Mouse (Mus musculus) liver (tissue): ENCODE measurements around the gene Rabl6.

Experiments used
- DNase-seq: peaks from one replicate; pipeline ENCODE4 v3.0.0-alpha.2; 2020; ENCODE audit warnings: mixed read lengths

Gene Rabl6

GRCm38 (mm10) chr2:25607761-25608622 lies at the start of gene Rabl6:
TSS of gene Rabl6 (minus strand) at chr2:25608521.
- DNase-seq, result peak; percentile 88

GRCm38 (mm10) chr2:25657652-25658051 lies 49.3 kb upstream of the Rabl6 start, which contains the start of gene Lcn5:
TSS of gene Lcn5 (plus strand) at chr2:25657952.
- no peak for DNase-seq

DNA sequence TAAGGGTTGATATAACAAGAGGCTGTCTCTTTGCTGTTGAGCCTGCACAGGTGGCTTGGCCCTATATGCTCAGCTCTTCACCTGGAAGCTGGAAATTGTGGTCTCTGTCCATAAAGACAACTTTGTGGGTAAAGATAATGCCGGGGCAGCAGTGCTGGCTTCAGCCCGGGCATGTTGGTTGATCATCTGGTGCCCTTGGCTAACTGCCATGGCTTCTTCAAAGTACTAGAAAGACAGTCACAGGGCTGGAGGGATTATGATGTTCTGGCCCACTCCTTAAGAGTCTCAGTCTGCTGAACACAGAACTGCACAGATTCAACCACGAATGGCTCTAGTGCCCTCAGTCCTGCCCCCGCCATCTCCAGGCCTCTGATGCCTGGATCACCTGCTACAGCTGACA lies 48.9 kb upstream of the Rabl6 start:
- no peak for DNase-seq

DNA sequence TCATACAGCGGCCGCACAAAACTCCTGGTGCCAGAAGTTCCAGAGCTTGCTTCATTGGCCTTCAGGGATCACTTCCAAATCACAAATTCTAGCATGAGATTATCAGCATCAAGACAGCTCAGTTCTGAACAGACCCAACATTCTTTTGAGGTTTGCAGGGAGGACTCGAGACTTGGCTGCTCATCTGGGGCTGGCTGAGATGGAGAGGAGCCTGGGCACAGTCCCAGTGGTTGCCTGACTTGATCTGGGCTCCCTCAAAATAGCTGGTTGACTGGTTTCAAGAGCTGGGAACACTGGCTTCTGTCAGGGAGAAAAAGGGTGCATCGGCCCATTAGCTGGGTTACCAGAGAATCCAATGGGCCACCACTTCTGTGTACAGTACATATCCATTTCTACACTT lies 48.4 kb upstream of the Rabl6 start:
- DNase-seq, result no peak

GRCm38 (mm10) chr2:25654502-25654901 lies 46.2 kb upstream of the Rabl6 start:
- no peak for DNase-seq

GRCm38 (mm10) chr2:25652902-25653301 lies 44.6 kb upstream of the Rabl6 start, which contains the start of gene Lcn8:
TSS of gene Lcn8 (plus strand) at chr2:25653120.
- DNase-seq, result no peak

- peak; percentile 35 for DNase-seq
These were observed 31.6 kb upstream of the Rabl6 start for GRCm38 (mm10) chr2:25639890-25640289.

DNA sequence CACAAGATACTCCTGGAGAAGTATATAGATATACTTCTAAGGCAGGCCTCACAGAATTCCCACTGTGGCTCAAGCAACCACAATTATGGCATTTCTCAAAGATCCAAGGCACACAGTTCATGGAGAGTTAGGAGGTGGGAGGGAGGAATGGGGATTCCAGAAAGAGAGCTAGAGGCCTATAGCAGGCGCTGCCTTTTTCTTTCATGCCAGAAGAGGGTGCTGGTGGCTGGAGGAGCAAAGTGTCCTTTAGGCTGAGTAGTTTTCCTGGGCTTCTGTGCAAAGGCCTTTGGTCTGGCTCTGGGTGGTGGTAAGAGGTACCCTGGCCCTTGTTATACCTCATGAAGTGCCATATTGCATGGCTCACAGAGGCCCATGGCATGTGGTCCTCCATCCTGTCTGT lies 25.7 kb upstream of the Rabl6 start:
- DNase-seq, result no peak

DNA sequence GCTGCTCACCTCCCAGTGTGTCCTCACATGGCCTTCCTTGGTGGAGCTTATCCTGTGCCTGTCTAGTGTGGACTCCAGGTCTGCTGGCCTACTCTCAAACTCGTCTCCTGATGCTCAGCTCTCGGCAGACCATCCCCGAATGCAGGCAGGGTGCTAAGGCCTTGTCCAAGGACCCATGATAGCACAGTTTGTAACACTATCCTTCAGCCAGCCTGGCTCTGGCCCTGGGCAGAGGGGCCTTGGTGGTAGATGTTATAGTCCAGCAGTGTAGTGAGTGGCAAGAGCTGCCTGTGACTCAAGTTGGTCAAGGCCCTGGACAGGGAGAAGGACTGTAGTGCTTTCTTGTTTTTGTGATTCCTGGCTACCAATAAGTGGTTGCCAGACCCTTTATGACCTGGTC lies 25.3 kb upstream of the Rabl6 start:
- no peak for DNase-seq

DNA sequence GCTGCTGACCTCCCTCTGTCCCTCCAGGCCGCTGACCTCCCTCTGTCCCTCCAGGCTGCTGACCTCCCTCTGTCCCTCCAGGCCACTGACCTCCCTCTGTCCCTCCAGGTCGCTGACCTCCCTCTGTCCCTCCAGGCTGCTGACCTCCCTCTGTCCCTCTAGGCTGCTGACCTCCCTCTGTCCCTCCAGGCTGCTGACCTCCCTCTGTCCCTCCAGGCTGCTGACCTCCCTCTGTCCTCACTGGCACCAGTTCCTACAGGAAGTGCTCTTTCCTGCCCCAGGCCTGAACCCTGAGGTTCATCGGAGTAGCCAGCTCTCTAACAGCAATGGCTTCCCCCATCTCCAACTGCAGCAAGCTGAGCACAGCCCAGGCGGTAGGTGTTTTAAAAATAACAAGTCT lies 20.4 kb upstream of the Rabl6 start:
- peak; percentile 29 for DNase-seq

DNA sequence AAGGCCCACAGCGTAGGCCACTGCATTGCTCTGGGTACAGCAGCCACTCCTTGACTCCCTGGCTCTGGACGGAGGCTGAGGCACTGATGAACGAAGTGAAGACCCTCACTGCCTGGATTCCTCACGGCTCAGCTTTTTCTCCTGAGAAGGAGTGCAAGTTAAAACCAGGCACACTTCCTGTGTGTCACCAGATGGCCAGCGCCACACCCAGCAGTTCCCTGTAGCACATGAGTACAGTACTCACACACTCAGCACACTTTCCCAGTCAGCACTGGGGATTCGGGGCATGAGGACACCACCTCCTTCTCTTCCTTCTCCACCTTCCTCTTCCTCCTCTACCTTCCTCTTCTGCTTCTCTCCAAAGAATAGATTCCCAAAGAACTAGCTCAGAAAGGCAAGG lies 19.5 kb upstream of the Rabl6 start, which contains the start of gene Fcna:
TSS of gene Fcna (minus strand) at position 220 of the 400 bp plus-strand sequence.
- no peak for DNase-seq

DNA sequence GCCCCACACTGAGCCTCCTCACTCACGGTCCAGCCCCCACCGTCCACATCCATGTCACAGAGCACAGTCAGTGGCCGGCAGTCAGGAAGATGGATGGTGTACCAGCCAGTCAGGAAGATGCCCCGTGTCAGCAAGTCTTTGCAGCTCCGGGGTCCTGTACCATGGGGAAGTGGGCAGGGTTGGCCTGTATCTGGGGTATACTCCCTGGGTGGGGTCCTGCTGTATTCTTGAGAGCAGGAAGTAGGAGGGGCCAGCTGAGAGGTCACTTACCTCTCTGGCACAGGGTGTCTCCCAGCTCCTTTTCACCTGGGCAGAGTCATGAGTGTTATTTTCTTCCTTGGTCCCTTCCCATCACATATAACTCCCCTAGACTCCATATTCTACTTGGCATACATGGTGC lies 17.7 kb upstream of the Rabl6 start:
- no peak for DNase-seq

DNA sequence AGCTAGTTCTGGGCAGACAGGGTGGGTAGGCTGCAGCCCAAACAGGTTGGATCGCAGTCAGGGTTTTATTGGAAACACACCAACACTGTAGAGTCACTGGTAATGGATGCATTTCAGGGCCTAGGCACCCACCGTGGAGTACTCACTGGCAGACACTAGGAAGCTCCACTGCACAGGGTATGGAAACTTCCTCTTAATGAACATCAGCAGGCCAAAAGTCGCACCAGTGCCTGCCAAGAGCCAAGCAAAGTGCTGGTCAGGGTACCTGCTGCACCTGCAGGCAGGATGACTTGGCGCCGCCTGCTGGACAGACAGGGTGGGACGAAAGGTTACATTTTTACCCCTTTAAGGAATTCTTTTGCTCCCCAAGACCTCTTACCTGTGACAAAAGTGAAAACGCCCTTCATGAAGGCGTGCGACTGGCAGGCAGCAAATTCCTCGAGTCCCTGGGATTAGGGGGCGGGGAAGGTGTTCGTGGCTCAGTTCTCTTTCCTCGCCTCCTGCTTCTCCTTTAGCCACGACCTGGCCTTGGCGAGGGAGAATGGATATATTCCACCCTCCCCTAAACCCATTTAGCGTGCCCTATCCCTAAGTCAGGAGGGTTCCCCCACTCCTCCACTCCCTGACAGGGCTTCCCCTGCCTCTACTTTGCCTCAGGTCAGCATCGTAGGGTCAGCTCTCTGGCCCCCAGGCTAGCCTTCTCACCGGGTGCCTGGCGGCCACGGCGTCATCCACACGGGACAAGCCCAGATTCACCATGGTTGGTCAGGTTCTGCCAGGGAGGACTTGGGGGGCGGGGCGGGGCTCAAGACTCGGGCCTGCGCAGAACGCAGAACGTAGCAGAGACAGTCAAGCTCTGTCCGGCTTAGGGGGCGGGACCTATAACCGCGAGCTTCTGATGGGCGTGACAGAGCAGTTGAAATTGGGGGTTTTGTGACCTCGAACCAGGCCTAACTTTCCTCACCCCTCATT lies 13.2 kb upstream of the Rabl6 start, which contains the start of gene Tmem141:
TSS of gene Tmem141 (minus strand) at position 777 of the 972 bp plus-strand sequence.
- DNase-seq, result peak; percentile 83

DNA sequence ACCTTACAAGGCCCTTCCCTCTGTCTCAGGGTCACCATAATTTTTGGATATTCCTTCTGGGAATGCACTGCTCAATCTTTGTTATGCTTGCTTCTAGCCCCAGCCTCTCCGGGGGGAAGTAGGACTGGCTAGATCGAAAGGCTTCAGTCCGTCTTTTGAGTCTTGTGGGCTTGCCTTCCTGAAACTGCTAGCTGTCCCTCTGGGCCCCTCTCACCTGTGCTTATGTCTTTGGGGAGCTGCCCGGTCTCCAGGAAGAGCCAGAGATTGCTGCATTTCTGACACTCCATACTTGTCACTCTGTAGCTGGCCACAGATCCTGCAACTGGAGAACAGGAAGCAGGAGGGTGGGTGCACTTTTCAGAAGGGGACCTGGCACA lies 12.5 kb upstream of the Rabl6 start:
- no peak for DNase-seq

- no peak for DNase-seq
These were observed 12.1 kb upstream of the Rabl6 start for GRCm38 (mm10) chr2:25620386-25620785.

GRCm38 (mm10) chr2:25617578-25617977 lies 9.3 kb upstream of the Rabl6 start, which contains the start of gene Ccdc183:
TSS of gene Ccdc183 (minus strand) at chr2:25617678.
- no peak for DNase-seq

GRCm38 (mm10) chr2:25616398-25616797 lies 8.1 kb upstream of the Rabl6 start:
- no peak for DNase-seq

- DNase-seq, result no peak
These were observed 350 bp upstream of the Rabl6 start for GRCm38 (mm10) chr2:25608671-25609070.

DNA sequence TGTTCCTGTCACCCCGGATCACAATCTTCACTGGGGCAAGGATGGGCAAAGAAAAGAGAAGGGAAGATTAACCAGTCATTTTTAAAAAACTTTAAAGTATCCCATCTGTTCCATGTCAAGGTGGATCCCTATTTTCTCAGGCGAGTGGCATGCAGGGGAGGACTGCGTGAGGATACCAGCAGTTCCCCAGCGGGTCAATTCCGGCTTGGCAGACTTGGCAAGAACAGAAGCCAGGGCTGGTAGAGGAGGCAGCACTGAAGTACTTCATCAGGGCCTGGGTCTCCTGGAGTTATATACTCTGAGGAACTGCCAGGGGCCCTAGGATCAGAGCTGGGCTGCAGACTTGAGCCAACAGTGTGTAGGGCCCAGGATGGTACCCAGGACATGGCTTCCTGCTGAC lies 5.8 kb downstream of the Rabl6 start:
- no peak for DNase-seq

DNA sequence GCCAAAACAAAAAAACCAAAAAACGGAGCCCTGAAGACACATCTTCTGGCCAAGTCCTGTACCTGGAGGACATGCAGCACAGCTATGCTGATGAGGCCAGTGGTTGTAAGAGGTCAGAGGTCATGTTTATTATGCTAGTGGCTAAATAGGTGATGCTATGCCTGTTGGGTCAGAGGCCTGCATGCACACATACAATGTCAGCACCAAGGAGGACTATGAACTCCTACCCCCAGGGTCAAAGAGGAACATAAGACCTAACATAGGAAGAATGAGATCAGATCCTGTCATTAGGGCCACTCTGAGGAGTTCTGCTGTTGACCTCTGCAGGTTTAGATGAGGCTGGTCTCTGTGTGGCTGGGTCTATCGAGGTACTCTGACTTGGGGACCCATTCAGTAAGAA lies 8.3 kb downstream of the Rabl6 start:
- DNase-seq, result no peak

DNA sequence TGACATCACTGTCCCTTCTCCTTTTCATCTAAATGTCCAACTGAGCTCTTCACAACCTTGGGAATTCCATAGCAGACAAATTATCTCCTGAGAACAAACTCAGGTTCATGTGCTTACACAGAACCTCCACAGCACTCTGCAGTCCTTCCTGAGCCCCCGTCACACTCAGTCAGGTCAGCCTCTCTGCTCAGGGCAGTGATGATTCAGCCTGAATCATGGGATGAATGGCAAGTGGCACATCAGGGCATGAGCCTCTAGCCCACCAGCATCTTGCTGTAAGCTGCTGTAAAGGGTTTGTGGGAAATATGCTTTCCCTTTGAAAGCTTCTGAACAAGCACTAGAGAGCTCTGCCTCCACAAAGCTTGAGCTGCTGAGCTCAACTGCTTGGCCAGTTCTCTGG lies 9.6 kb downstream of the Rabl6 start:
- DNase-seq, result no peak

DNA sequence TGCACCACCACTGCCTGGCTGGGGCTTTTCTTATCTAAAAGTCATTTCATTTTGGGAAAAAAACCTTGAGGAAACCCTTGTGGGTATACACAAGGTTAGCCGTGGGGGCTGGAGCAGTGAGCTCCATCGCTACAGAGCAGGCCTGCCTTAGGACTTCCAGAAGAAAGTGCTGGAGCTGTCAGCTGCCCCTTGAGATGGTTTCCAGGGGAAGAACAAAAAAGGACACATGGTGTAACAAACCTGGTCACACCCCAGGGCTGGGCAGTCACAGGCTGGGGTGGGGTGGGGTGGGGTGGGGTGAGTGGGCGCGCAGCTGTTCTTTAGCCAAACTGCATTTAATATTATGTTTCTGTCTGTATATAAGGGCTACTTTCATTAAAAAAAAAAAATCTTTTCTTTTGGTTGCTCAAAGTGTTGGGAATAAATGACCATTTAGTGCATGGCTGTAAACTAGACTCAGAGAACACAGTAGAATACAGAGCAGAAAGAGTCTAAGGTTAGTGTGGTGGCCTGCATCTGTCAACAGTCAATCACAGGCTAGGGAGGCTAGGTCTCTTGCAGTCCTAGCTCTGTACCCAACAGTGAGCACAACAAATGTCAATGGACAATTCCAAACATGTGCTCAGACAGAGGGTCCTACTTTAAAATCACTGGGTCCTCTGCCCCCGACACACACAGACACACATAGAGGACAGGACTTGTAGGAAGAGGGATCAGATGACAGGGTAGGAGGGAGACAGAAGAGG lies 11.4 kb downstream of the Rabl6 start:
- DNase-seq, result no peak

DNA sequence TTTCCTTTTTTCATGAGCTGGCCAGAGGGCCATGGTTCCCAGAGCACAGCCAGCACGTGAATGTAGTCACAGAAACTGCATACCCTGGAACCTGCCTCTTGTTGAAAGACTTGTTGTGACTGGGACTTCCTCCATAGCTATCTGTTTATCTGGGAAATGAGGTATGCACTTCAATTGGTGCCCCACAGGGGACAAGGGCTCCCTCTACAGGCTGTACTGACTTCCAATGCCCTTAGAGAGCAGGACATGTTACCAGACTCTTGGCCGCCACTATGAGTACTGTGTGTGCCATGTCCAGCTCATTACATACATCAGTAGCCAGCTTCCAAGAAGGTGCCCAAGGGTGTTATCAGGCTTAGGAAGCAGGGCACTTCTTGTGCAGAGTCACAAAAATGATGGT lies 16.5 kb downstream of the Rabl6 start:
- DNase-seq, result peak; percentile 38
